Mouse (Mus musculus) kidney, embryonic 16.5 days (tissue): ENCODE results near the gene Gm40460. TPM values are rescaled to one million over a fixed set of nuclear protein-coding genes. Genes with fewer than 3 reads are reported as not detected.
"Not testable (repeated sequence)": the region's sequence is repeated elsewhere in the genome, so short reads cannot be mapped to it uniquely, and the experiment has no call there.

Source experiments
- ATAC-seq: fragments of 200-750 bp; cut with Nextera tagmentation; 2 replicates; pipeline ENCODE4 v1.8.0; 2017; ENCODE audit warnings: moderate TSS enrichment; ENCODE audit not compliant: low FRiP score, low TSS enrichment
- H3K27ac ChIP-seq: fragments of 300-500 bp; sonication (generic); 2 replicates; pipeline ENCODE4 v1.5.1; 2014; ENCODE audit warnings: low read length
- H3K27me3 ChIP-seq: fragments of 300-500 bp; sonication (generic); 2 replicates; pipeline ENCODE4 v1.6.1; 2014; ENCODE audit warnings: low read length, control low read depth, mixed read lengths; ENCODE audit not compliant: insufficient read depth
- H3K36me3 ChIP-seq: fragments of 300-500 bp; sonication (generic); 2 replicates; pipeline ENCODE4 v1.6.1; 2014; ENCODE audit warnings: low read length, control low read depth, mixed read lengths; ENCODE audit not compliant: insufficient read depth
- H3K4me1 ChIP-seq: fragments of 300-500 bp; sonication (generic); 2 replicates; pipeline ENCODE4 v1.6.1; 2014; ENCODE audit warnings: low read length, control low read depth, mixed read lengths; ENCODE audit not compliant: insufficient read depth
- H3K4me2 ChIP-seq: fragments of 300-500 bp; sonication (generic); replicated peaks from 2 replicates; pipeline ENCODE4 v1.6.1; 2014; ENCODE audit warnings: low read depth, low read length
- H3K4me3 ChIP-seq: fragments of 300-500 bp; sonication (generic); 2 replicates; pipeline ENCODE4 v1.5.1; 2014; ENCODE audit warnings: mild to moderate bottlenecking, low read length
- H3K9ac ChIP-seq: fragments of 300-500 bp; sonication (generic); replicated peaks from 2 replicates; pipeline ENCODE4 v1.6.1; 2014; ENCODE audit warnings: low read length
- H3K9me3 ChIP-seq: fragments of 300-500 bp; sonication (generic); 2 replicates; pipeline ENCODE4 v1.6.1; 2016; ENCODE audit warnings: low read length, control low read depth
- WGBS: fragments of 180-500 bp; shearing (Covaris S2); extraction: QIAGEN DNeasy Blood & Tissue Kit; methylation state at CpG from one replicate; pipeline ENCODE4 v1.1.7; 2014; 5-methylcytosine and 5-hydroxymethylcytosine counted together
- polyA plus RNA-seq: library from polyadenylated mRNA; unstranded; fragments of >200 nt; fragmentation: Nextera tagmentation; extraction: Ambion mirVana; gene quantifications from 2 replicates; pipeline ENCODE4 v1.2.1, GENCODE M21; 2015

Gene Gm40460
- polyA plus RNA-seq, 1 experiment from 2014 or later = not detected

GRCm38 (mm10) chr7:142258254-142258653, 17.4 kb upstream of the Gm40460 start, which contains the start of gene Gm2431:
TSS of gene Gm2431 (minus strand) at chr7:142258354.
- not testable (repeated sequence) for H3K36me3 ChIP-seq, H3K27ac ChIP-seq, H3K27me3 ChIP-seq, H3K4me1 ChIP-seq, H3K9ac ChIP-seq, ATAC-seq, H3K4me3 ChIP-seq, H3K9me3 ChIP-seq, H3K4me2 ChIP-seq
- 58% methylated on average over 1 of the region's 1 CpGs for WGBS

- Histone ChIP-seq H3K36me3 (no peaks in the 10 kb centered on the region), H3K27ac (no peak overlapping the region), H3K4me2 (no peak overlapping the region), H3K9ac (no peak overlapping the region), H3K9me3 (no peaks in the 10 kb centered on the region), H3K4me1 (no peaks in the 10 kb centered on the region), H3K4me3 (no peak overlapping the region), H3K27me3 (peaks cover 3% of the 10 kb centered on the region; the same call in 1 of the 2 replicates)
- WGBS = 0% methylated on average over 2 of the region's 2 CpGs
- no peak for ATAC-seq
These were observed 14.6 kb upstream of the Gm40460 start for GRCm38 (mm10) chr7:142255517-142255916.

GRCm38 (mm10) chr7:142249824-142250223, 8.9 kb upstream of the Gm40460 start:
- Histone ChIP-seq H3K36me3 (no peaks in the 10 kb centered on the region), H3K9me3 (no peaks in the 10 kb centered on the region), H3K4me3 (no peak overlapping the region), H3K4me2 (no peak overlapping the region), H3K9ac (no peak overlapping the region), H3K27me3 (peaks cover 3% of the 10 kb centered on the region; the same call in 1 of the 2 replicates), H3K4me1 (no peaks in the 10 kb centered on the region), H3K27ac (no peak overlapping the region)
- ATAC-seq = no peak
- 0% methylated on average over 1 of the region's 1 CpGs for WGBS

- no peak for ATAC-seq
- no peak overlapping the region for H3K9ac ChIP-seq
- no peaks in the 10 kb centered on the region for H3K36me3 ChIP-seq
- no peak overlapping the region for H3K27ac ChIP-seq
- WGBS = 33% methylated on average over 1 of the region's 1 CpGs
- no peak overlapping the region for H3K4me3 ChIP-seq
- H3K9me3 ChIP-seq = peaks cover 8% of the 10 kb centered on the region; the same call in 1 of the 2 replicates
- no peaks in the 10 kb centered on the region for H3K4me1 ChIP-seq
- H3K27me3 ChIP-seq = no peaks in the 10 kb centered on the region
- no peak overlapping the region for H3K4me2 ChIP-seq
These were observed 9.3 kb downstream of the Gm40460 start for GRCm38 (mm10) chr7:142231540-142231939.

- 40% methylated on average over 3 of the region's 3 CpGs for WGBS
- not testable (repeated sequence) for H3K27ac ChIP-seq, ATAC-seq
These were observed 11.0 kb downstream of the Gm40460 start, which contains the start of gene Krtap5-5 for GRCm38 (mm10) chr7:142229871-142230270. TSS of gene Krtap5-5 (minus strand) at chr7:142229971.

GRCm38 (mm10) chr7:142224518-142224917, 16.4 kb downstream of the Gm40460 start:
- no peak overlapping the region for H3K9ac ChIP-seq
- no peak overlapping the region for H3K4me2 ChIP-seq
- ATAC-seq = no peak

More at GRCm38 (mm10) chr7:142229871-142230270, 11.0 kb downstream of the Gm40460 start, which contains the start of gene Krtap5-5:
- H3K4me1 ChIP-seq, H3K9ac ChIP-seq, H3K36me3 ChIP-seq, H3K27me3 ChIP-seq, H3K4me3 ChIP-seq, H3K4me2 ChIP-seq, H3K9me3 ChIP-seq: not testable (repeated sequence)

GRCm38 (mm10) chr7:142212136-142212535, 28.7 kb downstream of the Gm40460 start:
- H3K4me2 ChIP-seq, H3K9me3 ChIP-seq, H3K27ac ChIP-seq, H3K9ac ChIP-seq, H3K27me3 ChIP-seq, H3K4me1 ChIP-seq, H3K4me3 ChIP-seq, ATAC-seq, H3K36me3 ChIP-seq: not testable (repeated sequence)
- 50% methylated on average over 1 of the region's 1 CpGs for WGBS

More at GRCm38 (mm10) chr7:142224518-142224917, 16.4 kb downstream of the Gm40460 start:
- 23% methylated on average over 2 of the region's 2 CpGs for WGBS
- peaks cover 4% of the 10 kb centered on the region; the same call in 1 of the 2 replicates for H3K9me3 ChIP-seq
- no peak overlapping the region for H3K27ac ChIP-seq
- H3K27me3 ChIP-seq = no peaks in the 10 kb centered on the region
- no peak overlapping the region for H3K4me3 ChIP-seq
- H3K36me3 ChIP-seq = no peaks in the 10 kb centered on the region
- peaks cover 3% of the 10 kb centered on the region; the same call in 1 of the 2 replicates for H3K4me1 ChIP-seq

- WGBS = 56% methylated on average over 1 of the region's 1 CpGs
- H3K4me3 ChIP-seq = no peak within 1 kb of the TSS
- H3K27me3 ChIP-seq = no peaks in the 10 kb centered on the region
- no peaks in the 10 kb centered on the region for H3K4me1 ChIP-seq
- no peak for ATAC-seq
- H3K9me3 ChIP-seq = no peaks in the 10 kb centered on the region
- no peaks in the 10 kb centered on the region for H3K36me3 ChIP-seq
- H3K4me2 ChIP-seq = no peak within 1 kb of the TSS
- H3K9ac ChIP-seq = no peak within 1 kb of the TSS
- no peak within 1 kb of the TSS for H3K27ac ChIP-seq
These were observed 29.3 kb downstream of the Gm40460 start, which contains the start of gene Gm7579 for GRCm38 (mm10) chr7:142211559-142211958. TSS of gene Gm7579 (plus strand) at chr7:142211859.

GRCm38 (mm10) chr7:142206891-142207290, 34.0 kb downstream of the Gm40460 start:
- H3K27me3 ChIP-seq, H3K4me1 ChIP-seq, H3K9ac ChIP-seq, ATAC-seq, H3K4me2 ChIP-seq, H3K36me3 ChIP-seq, H3K4me3 ChIP-seq, H3K9me3 ChIP-seq, H3K27ac ChIP-seq: not testable (repeated sequence)
- 81% methylated on average over 5 of the region's 5 CpGs for WGBS

- no peak overlapping the region for H3K4me2 ChIP-seq
- no peak overlapping the region for H3K9ac ChIP-seq
- no peak overlapping the region for H3K4me3 ChIP-seq
- no peak for ATAC-seq
- H3K4me1 ChIP-seq = no peaks in the 10 kb centered on the region
- H3K27me3 ChIP-seq = no peaks in the 10 kb centered on the region
- H3K9me3 ChIP-seq = no peaks in the 10 kb centered on the region
- H3K27ac ChIP-seq = no peak overlapping the region
- H3K36me3 ChIP-seq = no peaks in the 10 kb centered on the region
These were observed 35.4 kb downstream of the Gm40460 start for GRCm38 (mm10) chr7:142205488-142205887.
